In the genomic region with DNA sequence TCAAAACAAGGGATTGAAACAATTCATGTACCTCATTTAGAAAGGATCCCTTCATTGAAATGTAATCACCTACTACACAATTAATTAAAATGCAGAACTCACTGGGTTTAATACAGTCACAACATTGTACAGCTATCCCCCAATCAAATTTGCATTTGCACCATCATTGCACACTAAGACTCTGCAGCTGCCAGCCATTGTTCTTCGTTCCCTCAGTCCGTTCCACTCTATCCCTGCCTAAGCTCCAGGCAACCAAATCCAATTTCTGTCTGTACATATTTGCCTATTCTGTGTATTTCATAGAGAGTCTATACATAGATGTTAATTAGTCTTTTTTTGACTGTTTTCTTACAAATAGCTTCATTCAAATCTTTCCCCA, we compare ENCODE assay signal across 20 mouse cellular contexts.
DNase-seq lines count a peak whose midpoint lies in the region; ATAC-seq and TF ChIP-seq lines count a peak whose summit lies in the region.
"Had no signal": no experiment of that assay in that cellular context is flagged by ENCODE, and none has a peak within 500 bp of the region (broad histone marks: within the 10 kb centered on the region; RNA-seq: fewer than 3 reads in every experiment).

No protein-coding gene starts in this region.

- DNase-seq in heart, adult 11 months: peak; percentile 12
- no peak for DNase-seq in heart, adult 2 months
- peak; percentile 19 for DNase-seq in hindbrain, postnatal 0 days (ENCODE audit: low spot score)
- DNase-seq in lung, adult 18-20 months: no peak
- DNase-seq in spleen, adult 12 weeks (ENCODE audit: low spot score): no peak
- DNase-seq in kidney, adult 18-20 months: no peak
- DNase-seq: adrenal gland, adult 8-10 months; cerebellum, adult 18-20 months; cerebellum, postnatal 36 days; gastrocnemius, postnatal 25 days; heart, postnatal 14 days; spleen, adult 18-20 months had no signal

- no peaks in the 10 kb centered on the region for H3K4me1 ChIP-seq in heart, adult 2 months (ENCODE audit: control insufficient read depth, insufficient read depth, low read length)
- peaks cover 20% of the 10 kb centered on the region for H3K4me1 ChIP-seq in forebrain, embryonic 13.5 days
- peaks cover 4% of the 10 kb centered on the region; the same call in 1 of the 2 replicates for H3K4me1 ChIP-seq in hindbrain, postnatal 0 days (ENCODE audit: insufficient read depth, low read length)
- H3K4me1 ChIP-seq in neural tube, embryonic 14.5 days (ENCODE audit: control insufficient read depth, insufficient read depth, low read length): 0 out of 2 replicates have a peak, but pooled peaks cover 6% of the 10 kb centered on the region
- H3K4me1 ChIP-seq: heart, embryonic 10.5 days; intestine, embryonic 15.5 days; liver, embryonic 12.5 days; lung, embryonic 15.5 days had no signal

- H3K27me3 ChIP-seq in heart, adult 2 months (ENCODE audit: control insufficient read depth, insufficient read depth, low read length): no peaks in the 10 kb centered on the region
- H3K27me3 ChIP-seq in forebrain, embryonic 13.5 days: no peaks in the 10 kb centered on the region
- H3K27me3 ChIP-seq in hindbrain, postnatal 0 days (ENCODE audit: insufficient read depth, low read length): no peaks in the 10 kb centered on the region
- no peaks in the 10 kb centered on the region for H3K27me3 ChIP-seq in neural tube, embryonic 14.5 days (ENCODE audit: control insufficient read depth, insufficient read depth, low read length)
- H3K27me3 ChIP-seq: intestine, embryonic 15.5 days; liver, embryonic 12.5 days; lung, embryonic 15.5 days had no signal

- intact Hi-C loops in heart, adult 2 months (cut with DNase I): no loop called here

- H3K9ac ChIP-seq in heart, adult 2 months (ENCODE audit: low read depth, low read length): no peak overlapping the region
- no peak overlapping the region for H3K9ac ChIP-seq in forebrain, embryonic 13.5 days
- H3K9ac ChIP-seq in hindbrain, postnatal 0 days (replicated peaks; ENCODE audit: low read length): no peak overlapping the region
- no peak overlapping the region for H3K9ac ChIP-seq in neural tube, embryonic 14.5 days (replicated peaks; ENCODE audit: low read depth, low read length)
- H3K9ac ChIP-seq: intestine, embryonic 15.5 days; liver, embryonic 12.5 days; lung, embryonic 15.5 days had no signal

- H3K79me2 ChIP-seq in heart, adult 2 months (replicated peaks; ENCODE audit: control insufficient read depth, insufficient read depth, low read length): no peaks in the 10 kb centered on the region

- TF ChIP-seq CTCF in heart, adult 2 months (IDR thresholded peaks at IDR 0.05): no peak
- TF ChIP-seq CTCF in hindbrain, postnatal 0 days (IDR thresholded peaks at IDR 0.05; ENCODE audit: low read depth): no peak

- TF ChIP-seq EP300 in heart, adult 2 months (IDR thresholded peaks at IDR 0.05; ENCODE audit: insufficient read depth, low read depth, low read length): no peak

- peak; percentile 94 for ATAC-seq in forebrain, embryonic 13.5 days
- peak; percentile 75; the same call in 1 of the 2 replicates for ATAC-seq in hindbrain, postnatal 0 days
- peak; percentile 89 for ATAC-seq in neural tube, embryonic 14.5 days (ENCODE audit: low read depth)
- ATAC-seq: intestine, embryonic 15.5 days; liver, embryonic 12.5 days had no signal

- H3K9me3 ChIP-seq in forebrain, embryonic 13.5 days (replicated peaks): no peaks in the 10 kb centered on the region
- no peaks in the 10 kb centered on the region for H3K9me3 ChIP-seq in hindbrain, postnatal 0 days (ENCODE audit: low read length)
- no peaks in the 10 kb centered on the region for H3K9me3 ChIP-seq in neural tube, embryonic 14.5 days (ENCODE audit: control insufficient read depth, low read length)
- H3K9me3 ChIP-seq: heart, embryonic 10.5 days; intestine, embryonic 15.5 days; liver, embryonic 12.5 days; lung, embryonic 15.5 days had no signal

- 76% methylated on average over 2 of the region's 2 CpGs for WGBS in heart, adult 2 months
- WGBS in forebrain, embryonic 13.5 days: 10% methylated on average over 2 of the region's 2 CpGs
- 29% methylated on average over 2 of the region's 2 CpGs for WGBS in hindbrain, postnatal 0 days
- 37% methylated on average over 2 of the region's 2 CpGs for WGBS in neural tube, embryonic 14.5 days

- no peak overlapping the region for H3K4me3 ChIP-seq in heart, adult 2 months
- no peak overlapping the region for H3K4me3 ChIP-seq in forebrain, embryonic 13.5 days
- no peak overlapping the region for H3K4me3 ChIP-seq in hindbrain, postnatal 0 days (ENCODE audit: low read length)
- H3K4me3 ChIP-seq in neural tube, embryonic 14.5 days (ENCODE audit: low read depth, low read length): no peak overlapping the region
- H3K4me3 ChIP-seq: heart, embryonic 10.5 days; intestine, embryonic 15.5 days; layer of hippocampus, adult 2 months; liver, embryonic 12.5 days; lung, embryonic 15.5 days had no signal

- H3K4me2 ChIP-seq in forebrain, embryonic 13.5 days: no peak overlapping the region
- H3K4me2 ChIP-seq in hindbrain, postnatal 0 days (ENCODE audit: low read depth, low read length): no peak overlapping the region
- H3K4me2 ChIP-seq in neural tube, embryonic 14.5 days (ENCODE audit: low read depth, low read length): no peak overlapping the region
- H3K4me2 ChIP-seq: intestine, embryonic 15.5 days; liver, embryonic 12.5 days; lung, embryonic 15.5 days had no signal

- H3K36me3 ChIP-seq in heart, adult 2 months (ENCODE audit: control insufficient read depth, insufficient read depth, low read length): no peaks in the 10 kb centered on the region
- H3K36me3 ChIP-seq in forebrain, embryonic 13.5 days (ENCODE audit: poor library complexity, severe bottlenecking): no peaks in the 10 kb centered on the region
- H3K36me3 ChIP-seq in hindbrain, postnatal 0 days (ENCODE audit: insufficient read depth, low read length): no peaks in the 10 kb centered on the region
- no peaks in the 10 kb centered on the region for H3K36me3 ChIP-seq in neural tube, embryonic 14.5 days (ENCODE audit: control insufficient read depth, insufficient read depth, low read length)
- H3K36me3 ChIP-seq: heart, embryonic 10.5 days; intestine, embryonic 15.5 days; liver, embryonic 12.5 days; lung, embryonic 15.5 days had no signal

- TF ChIP-seq POLR2A in heart, adult 2 months (IDR thresholded peaks at IDR 0.05; ENCODE audit: insufficient read depth, low read depth, low read length): no peak

- H3K27ac ChIP-seq in heart, adult 2 months: no peak overlapping the region
- H3K27ac ChIP-seq in forebrain, embryonic 13.5 days: no peak overlapping the region
- H3K27ac ChIP-seq in hindbrain, postnatal 0 days: no peak overlapping the region
- no peak overlapping the region for H3K27ac ChIP-seq in neural tube, embryonic 14.5 days (ENCODE audit: low read depth, low read length)
- H3K27ac ChIP-seq: heart, embryonic 10.5 days; intestine, embryonic 15.5 days; layer of hippocampus, adult 2 months; liver, embryonic 12.5 days; lung, embryonic 15.5 days; macrophage had no signal

Comparison
In these comparisons a context has a peak if more than half of its experiments do, and no peak if none do; other contexts are left out.
1. DNase-seq: peak in heart, adult 11 months (single experiment) and hindbrain, postnatal 0 days (single experiment); none in heart, adult 2 months (0 of 2), lung, adult 18-20 months (0 of 2), spleen, adult 12 weeks (single experiment) and kidney, adult 18-20 months (single experiment).
2. Peak in every context shown above with its lines, with median percentiles within 50 percentile points of each other: ATAC-seq.